Mouse (Mus musculus) liver, adult 2 months (tissue): ENCODE data around the gene Ptpn13.

Experiments used
- CTCF ChIP-seq: fragments of 200-500 bp; IDR thresholded peaks from 2 replicates; pipeline ENCODE4 v1.5.1; 2011; ENCODE audit warnings: low read depth, low read length, control low read depth
- POLR2A ChIP-seq: fragments of 200-500 bp; IDR thresholded peaks from 2 replicates; pipeline ENCODE4 v1.6.1; 2011; ENCODE audit warnings: low read length, control low read depth; ENCODE audit not compliant: insufficient read depth; ENCODE audit errors: extremely low read depth

DNA sequence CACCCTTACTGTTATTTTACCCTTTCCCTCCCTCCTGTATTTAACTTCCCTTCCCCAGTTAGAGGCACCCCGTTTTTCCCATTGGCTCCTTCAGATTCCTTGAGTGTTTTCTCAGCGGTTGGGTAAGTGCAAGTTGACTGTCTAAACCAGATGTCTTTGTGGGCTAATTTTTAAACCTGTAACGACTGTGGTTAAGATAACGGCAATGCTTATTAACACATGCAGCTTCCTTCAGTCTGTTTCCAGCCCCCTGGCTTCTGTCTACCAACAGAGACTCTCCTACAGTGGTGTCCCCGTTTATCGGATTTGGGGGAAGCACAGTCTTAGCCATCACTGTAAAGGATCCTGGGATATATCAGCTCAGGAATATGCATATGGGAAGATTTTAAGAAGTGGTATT is 35.9 kb downstream of the Ptpn13 start:
- no peak for TF ChIP-seq CTCF
- no peak for TF ChIP-seq POLR2A
